Mouse (Mus musculus) left cerebral cortex, adult 18-20 months (tissue): ENCODE measurements around the gene Commd1. TPM values are rescaled to one million over a fixed set of nuclear protein-coding genes. Genes with fewer than 3 reads are reported as not detected.

Experiments used
- DNase-seq, 2 experiments: peaks; one replicate each; pipeline ENCODE4 v3.0.0; 2021 to 2022; ENCODE audit warnings: low spot score in 2 of 2, mixed read lengths in 1 of 2
- total RNA-seq, 2 experiments: library from RNA; stranded (reverse); gene quantifications; 2 replicates each; pipeline ENCODE4 v1.2.3; 2021

Gene Commd1
- total RNA-seq, 2 experiments from 2014 or later, result 46.4 to 47.6 TPM

GRCm38 (mm10) chr11:22990393-22991126 is 8.4 kb upstream of the Commd1 start, which contains the start of gene Cct4:
Cct4 (plus strand) TSS chr11:22990519.
- DNase-seq, result peak; percentile 94 to 95

GRCm38 (mm10) chr11:22989786-22990185 is 7.6 kb upstream of the Commd1 start:
- no peak for DNase-seq

DNA sequence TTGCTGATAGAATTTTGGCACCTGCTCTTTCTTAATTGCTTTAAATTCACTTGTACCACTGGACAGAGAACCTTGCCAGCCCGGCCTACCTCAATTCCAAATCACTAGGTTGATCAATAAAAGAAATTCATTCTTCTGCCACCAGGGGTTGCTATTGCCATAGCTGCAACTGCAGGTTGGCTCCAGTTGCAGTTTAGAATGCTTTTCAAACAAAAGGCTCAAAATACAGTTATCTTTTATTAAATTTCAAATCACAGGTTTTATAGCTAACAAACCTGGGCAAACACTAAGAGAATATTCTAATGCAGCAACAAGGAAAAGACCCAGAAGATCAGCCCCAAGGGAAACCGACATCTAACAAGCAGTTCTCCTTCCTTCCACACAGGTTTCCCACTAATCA is 5.2 kb upstream of the Commd1 start:
- peak; percentile 25 to 42 for DNase-seq

DNA sequence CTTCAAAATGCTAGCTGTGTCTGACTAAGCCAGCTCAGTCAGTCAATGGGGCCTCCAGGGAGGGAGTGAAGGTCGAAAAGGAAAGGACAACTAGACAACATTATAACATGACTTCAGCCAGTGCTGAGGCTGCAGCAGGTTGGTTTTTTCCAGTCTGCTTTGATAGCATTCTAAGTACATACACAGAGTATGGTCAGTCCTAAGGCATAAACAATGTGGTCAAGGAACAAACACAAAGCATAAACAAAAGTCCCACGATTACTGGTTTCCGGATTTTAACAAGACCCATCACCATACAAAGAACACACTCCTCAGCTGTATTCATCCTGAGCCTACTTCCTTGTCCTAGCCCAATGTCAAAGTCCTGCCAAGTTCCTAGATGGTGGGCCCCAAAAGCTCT is 3.3 kb upstream of the Commd1 start:
- no peak for DNase-seq

GRCm38 (mm10) chr11:22982846-22983245 is 664 bp upstream of the Commd1 start:
- DNase-seq, result no peak

DNA sequence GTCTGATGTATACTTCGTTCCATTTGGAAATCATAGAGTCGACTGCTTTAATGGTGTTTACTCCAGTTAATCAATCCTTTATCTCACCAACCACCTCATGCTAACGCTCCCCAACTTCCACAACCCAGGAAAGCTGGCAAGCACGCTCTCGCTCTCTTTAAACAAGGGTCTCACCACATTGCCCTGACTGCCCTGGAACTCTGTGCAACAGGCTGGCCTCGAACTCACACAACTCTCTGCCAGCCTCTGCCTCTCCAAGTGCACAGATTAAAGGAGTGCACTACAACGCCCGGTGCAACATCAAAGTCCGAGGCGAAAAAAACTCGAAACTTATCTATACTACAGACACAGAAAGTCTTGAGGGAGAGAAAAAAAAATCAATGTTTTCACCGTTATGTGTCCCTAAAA is 635 bp downstream of the Commd1 start:
- no peak for DNase-seq

DNA sequence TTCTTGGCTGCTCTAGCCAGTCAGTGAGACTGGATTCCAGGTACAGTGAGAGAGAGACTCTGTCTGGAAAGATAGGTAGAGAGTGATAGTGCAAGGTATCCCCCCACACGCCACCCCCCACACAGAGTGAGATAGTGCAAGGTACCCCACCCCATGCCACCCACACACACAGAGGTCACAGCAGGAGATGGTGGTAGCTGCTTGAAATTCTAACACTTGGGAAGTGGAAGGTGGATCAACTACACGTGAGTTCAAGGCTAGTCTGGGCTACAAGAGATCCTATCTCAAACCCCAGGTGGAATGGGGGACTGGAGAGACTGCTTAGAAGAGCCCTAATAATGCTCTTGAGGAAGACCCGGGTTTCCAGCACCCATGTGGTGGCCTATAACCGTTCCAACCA is 1.1 kb downstream of the Commd1 start:
- no peak for DNase-seq

GRCm38 (mm10) chr11:22979221-22979620 is 3.0 kb downstream of the Commd1 start:
- DNase-seq, result no peak

DNA sequence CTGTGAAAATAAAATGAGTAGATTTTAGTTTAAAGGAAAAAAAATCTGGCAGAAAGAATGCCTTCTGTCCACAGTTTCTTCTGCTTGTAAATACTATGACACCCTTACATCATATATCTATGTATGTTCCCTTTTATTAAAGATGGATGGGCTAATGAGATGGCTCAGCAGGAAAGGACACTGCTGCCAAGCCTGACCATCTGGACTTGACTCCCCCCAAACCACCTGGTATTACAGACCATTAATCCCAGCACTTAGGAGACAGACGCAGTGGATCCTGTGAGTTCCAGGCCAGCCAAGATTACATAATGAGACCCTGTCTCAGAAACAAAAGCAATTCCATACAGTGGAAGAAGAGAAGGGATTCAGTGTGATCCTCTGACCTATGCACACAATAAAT is 3.5 kb downstream of the Commd1 start:
- no peak for DNase-seq

- no peak for DNase-seq
Observed at GRCm38 (mm10) chr11:22978215-22978614, 4.0 kb downstream of the Commd1 start.

DNA sequence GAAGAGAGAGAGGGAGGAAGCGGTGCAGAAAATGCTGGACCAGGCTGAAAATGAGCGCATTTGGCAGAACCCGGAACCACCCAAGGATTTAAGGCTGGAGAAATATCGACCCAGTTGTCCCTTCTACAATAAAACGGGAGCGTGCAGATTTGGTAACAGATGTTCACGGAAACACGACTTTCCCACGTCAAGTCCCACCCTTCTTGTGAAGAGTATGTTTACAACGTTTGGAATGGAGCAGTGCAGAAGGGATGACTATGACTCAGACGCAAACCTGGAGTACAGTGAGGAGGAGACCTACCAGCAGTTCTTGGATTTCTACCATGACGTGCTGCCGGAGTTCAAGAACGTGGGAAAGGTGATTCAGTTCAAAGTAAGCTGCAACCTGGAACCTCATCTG is 8.6 kb downstream of the Commd1 start:
- DNase-seq, result peak in 1 of 2 experiments; percentile 23

- DNase-seq, result peak; percentile 81 to 86
Observed at GRCm38 (mm10) chr11:22972746-22973526, 9.2 kb downstream of the Commd1 start.

DNA sequence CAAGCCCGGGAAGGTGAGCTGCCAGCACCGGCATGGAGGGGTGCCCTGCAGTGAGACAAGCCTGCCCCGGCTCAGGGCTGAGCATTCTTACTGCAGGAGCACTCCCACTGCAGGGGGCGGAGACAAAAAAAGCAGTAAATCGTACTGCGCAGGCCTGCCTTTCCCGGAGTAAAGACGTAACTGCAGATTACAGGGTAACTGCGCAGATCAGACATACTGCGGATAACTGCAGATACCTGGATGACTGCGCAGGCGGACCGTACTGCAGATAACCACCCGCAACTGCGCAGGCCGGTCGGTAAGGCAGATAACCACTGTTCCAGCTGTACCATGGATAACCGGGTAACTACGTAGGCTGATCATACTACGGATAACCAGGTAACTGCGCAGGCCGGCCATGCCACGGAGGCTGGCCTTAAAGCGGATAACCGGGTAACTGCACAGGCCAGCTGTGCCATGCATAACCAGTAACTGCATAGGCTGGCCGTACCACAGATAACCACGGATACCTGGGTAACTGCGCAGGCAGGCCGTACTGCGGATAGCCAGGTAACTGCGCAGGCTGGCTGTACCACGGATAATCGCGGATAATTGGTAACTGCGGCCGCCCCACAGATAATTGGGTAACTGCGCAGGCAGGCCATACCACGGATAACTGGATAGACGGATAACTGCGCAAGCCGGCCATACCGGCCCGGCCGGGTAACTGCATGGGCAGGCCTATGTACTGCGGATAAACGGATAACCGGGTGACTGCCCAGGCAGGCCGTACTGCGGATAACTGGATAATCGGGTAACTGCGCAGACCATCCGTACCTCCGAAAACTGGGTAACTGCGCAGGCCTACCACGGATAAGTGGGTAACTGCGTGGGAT is 10.1 kb downstream of the Commd1 start, which contains the start of gene Zrsr1:
Gene Zrsr1 (plus strand): TSS at position 171 of the 875 bp plus-strand sequence.
- peak; percentile 73 to 76 for DNase-seq

GRCm38 (mm10) chr11:22970546-22970945 is 11.6 kb downstream of the Commd1 start:
- no peak for DNase-seq

DNA sequence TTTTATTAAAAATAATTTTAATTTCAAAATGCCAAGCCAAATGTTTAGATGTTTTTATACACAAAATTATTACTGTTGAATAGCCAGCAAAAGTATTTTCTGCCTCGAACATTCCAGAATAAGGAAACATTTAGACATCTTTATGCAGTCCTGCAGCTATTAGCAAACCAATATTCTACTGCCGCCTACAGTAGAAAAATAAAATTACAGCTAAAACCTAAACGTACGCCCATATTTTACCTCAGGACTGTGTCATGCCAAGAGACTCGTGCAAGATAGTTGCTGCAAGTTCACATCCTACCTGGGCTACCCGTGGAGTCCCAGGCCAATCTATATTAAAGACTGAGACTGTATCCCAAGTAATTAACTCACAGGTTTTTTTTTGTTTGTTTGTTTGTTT is 12.7 kb downstream of the Commd1 start:
- no peak for DNase-seq

DNA sequence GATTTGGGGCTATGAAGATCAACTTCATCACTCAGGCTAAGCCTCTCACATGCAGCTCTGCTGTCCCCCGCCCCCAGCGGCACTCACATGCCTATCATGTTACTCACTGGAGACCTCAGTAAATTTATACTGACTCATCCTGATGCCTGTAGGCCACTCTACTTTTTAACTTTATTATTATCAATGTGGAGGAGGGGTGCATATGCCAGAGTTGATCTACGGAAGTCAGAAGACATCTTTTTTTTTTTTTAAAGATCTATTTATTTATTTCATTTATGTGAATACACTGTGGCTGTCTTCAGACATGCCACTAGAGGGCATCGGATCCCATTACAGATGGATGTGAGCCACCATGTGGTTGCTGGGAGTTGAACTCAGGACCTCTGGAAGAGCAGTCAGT is 16.7 kb downstream of the Commd1 start:
- DNase-seq, result no peak

- no peak for DNase-seq
Observed at GRCm38 (mm10) chr11:22964401-22964800, 17.8 kb downstream of the Commd1 start.

- DNase-seq, result no peak
Observed at GRCm38 (mm10) chr11:22962101-22962500, 20.1 kb downstream of the Commd1 start.

DNA sequence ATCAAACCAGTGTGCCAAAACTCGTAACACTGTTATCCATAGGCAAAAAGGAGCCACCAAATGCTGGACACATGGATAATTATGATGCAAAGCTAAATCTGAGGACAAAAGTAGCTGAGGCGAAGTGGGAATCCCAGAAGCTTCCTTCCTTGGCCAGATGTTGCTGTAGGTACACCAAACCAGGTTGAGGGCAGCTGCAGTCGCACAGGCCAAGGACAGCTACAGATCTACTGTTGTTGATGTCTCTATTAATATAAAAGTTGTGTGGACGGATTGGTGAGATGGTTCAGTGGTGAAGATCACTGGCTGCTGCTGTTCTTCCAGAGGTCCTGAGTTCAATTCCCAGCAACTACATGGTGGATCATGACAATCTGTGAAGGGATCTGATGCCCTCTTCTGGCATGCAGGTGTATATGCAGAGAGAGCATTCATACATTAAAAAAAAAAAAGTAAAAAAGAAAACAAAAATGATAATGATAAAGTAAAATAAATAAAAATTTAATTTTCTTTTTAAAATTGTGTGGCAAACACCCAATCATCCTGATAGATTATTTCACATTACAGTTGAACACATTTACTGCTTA is 24.3 kb downstream of the Commd1 start:
- no peak for DNase-seq

DNA sequence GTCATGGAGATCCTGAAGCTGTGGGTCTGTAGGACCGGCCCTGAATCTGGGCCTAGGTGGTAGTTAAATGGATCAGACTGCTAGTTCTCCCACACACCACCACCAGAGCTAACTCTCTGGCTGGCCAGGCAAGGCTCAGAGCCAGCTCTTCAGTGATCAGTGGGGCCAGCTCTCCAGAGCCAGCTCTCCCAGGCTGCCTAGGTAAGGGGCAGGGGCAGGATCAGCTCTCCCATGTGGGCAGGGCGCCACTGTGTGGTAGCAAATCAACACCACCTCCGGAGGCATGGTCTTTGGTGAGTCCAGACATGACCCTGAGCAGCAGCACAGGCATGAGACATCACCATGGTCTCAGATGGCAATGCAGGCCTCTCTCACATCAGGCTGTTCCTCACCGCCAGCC is 25.4 kb downstream of the Commd1 start:
- no peak for DNase-seq

GRCm38 (mm10) chr11:22956346-22956745 is 25.8 kb downstream of the Commd1 start:
- DNase-seq, result no peak
